Mouse (Mus musculus): ENCODE measurements around the gene Cdipt. TPM values are rescaled to one million over a fixed set of nuclear protein-coding genes. Genes with fewer than 3 reads are reported as not detected.
A peak's percentile ranks its signal among the peaks of the same experiment; 100 is the strongest.

Cdipt gene
- polyA plus RNA-seq, 1 experiment from 2014 or later, result 89.1 TPM

- no peak overlapping the region for H3K4me3 ChIP-seq (ENCODE audit: low read length)
- 36% methylated on average over 15 of the region's 15 CpGs for WGBS
- H3K4me2 ChIP-seq (replicated peaks; ENCODE audit: low read depth, low read length), result peak overlapping the region; percentile 17; the same call in 1 of the 2 replicates
- peak overlapping the region; percentile 61 for H3K9ac ChIP-seq (ENCODE audit: low read depth, low read length)
- no peaks in the 10 kb centered on the region for H3K9me3 ChIP-seq (ENCODE audit: control insufficient read depth, low read length)
- H3K4me1 ChIP-seq (ENCODE audit: control insufficient read depth, insufficient read depth, low read length), result peaks cover 70% of the 10 kb centered on the region
- peaks cover 27% of the 10 kb centered on the region for H3K36me3 ChIP-seq (ENCODE audit: control insufficient read depth, insufficient read depth, low read length)
- peak overlapping the region; percentile 82; the same call in 1 of the 2 replicates for H3K27ac ChIP-seq (ENCODE audit: low read depth, low read length)
- H3K27me3 ChIP-seq (ENCODE audit: control insufficient read depth, insufficient read depth, low read length), result no peaks in the 10 kb centered on the region
- ATAC-seq (ENCODE audit: low FRiP score, low TSS enrichment), result no peak
Measured at GRCm38 (mm10) chr7:127018416-127019305, 42.9 kb downstream of the Cdipt start.

- Histone ChIP-seq H3K9ac (ENCODE audit: low read depth, low read length) (peak overlapping the region; percentile 61), H3K4me1 (ENCODE audit: control insufficient read depth, insufficient read depth, low read length) (peaks cover 74% of the 10 kb centered on the region), H3K9me3 (ENCODE audit: control insufficient read depth, low read length) (no peaks in the 10 kb centered on the region), H3K27ac (ENCODE audit: low read depth, low read length) (no peak overlapping the region), H3K4me3 (ENCODE audit: low read length) (peak overlapping the region; percentile 53; the same call in 1 of the 2 replicates), H3K27me3 (ENCODE audit: control insufficient read depth, insufficient read depth, low read length) (no peaks in the 10 kb centered on the region), H3K36me3 (ENCODE audit: control insufficient read depth, insufficient read depth, low read length) (peaks cover 35% of the 10 kb centered on the region), H3K4me2 (replicated peaks; ENCODE audit: low read depth, low read length) (peak overlapping the region; percentile 86)
- 80% methylated on average over 14 of the region's 14 CpGs for WGBS
- no peak for ATAC-seq (ENCODE audit: low FRiP score, low TSS enrichment)
Measured at GRCm38 (mm10) chr7:127019306-127019960, 43.7 kb downstream of the Cdipt start.

- peak overlapping the region; percentile 61 for H3K9ac ChIP-seq (ENCODE audit: low read depth, low read length)
- no peak for ATAC-seq (ENCODE audit: low FRiP score, low TSS enrichment)
- peak overlapping the region; percentile 77; the same call in 1 of the 2 replicates for H3K27ac ChIP-seq (ENCODE audit: low read depth, low read length)
- H3K4me1 ChIP-seq (ENCODE audit: control insufficient read depth, insufficient read depth, low read length), result peaks cover 72% of the 10 kb centered on the region
- whole genome bisulfite sequencing, result 61% methylated on average over 3 of the region's 3 CpGs
- no peaks in the 10 kb centered on the region for H3K27me3 ChIP-seq (ENCODE audit: control insufficient read depth, insufficient read depth, low read length)
- H3K9me3 ChIP-seq (ENCODE audit: control insufficient read depth, low read length), result no peaks in the 10 kb centered on the region
- H3K36me3 ChIP-seq (ENCODE audit: control insufficient read depth, insufficient read depth, low read length), result peaks cover 38% of the 10 kb centered on the region
- peak overlapping the region; percentile 53 for H3K4me3 ChIP-seq (ENCODE audit: low read length)
- H3K4me2 ChIP-seq (replicated peaks; ENCODE audit: low read depth, low read length), result peak overlapping the region; percentile 86
Measured at GRCm38 (mm10) chr7:127020031-127020430, 44.3 kb downstream of the Cdipt start.

GRCm38 (mm10) chr7:127020491-127020890, 44.8 kb downstream of the Cdipt start:
- Histone ChIP-seq H3K4me1 (ENCODE audit: control insufficient read depth, insufficient read depth, low read length) (peaks cover 68% of the 10 kb centered on the region), H3K4me2 (replicated peaks; ENCODE audit: low read depth, low read length) (peak overlapping the region; percentile 86)

GRCm38 (mm10) chr7:127020901-127021562, 45.3 kb downstream of the Cdipt start, which contains the start of the genes Gm42742 and Prrt2:
Gm42742 (minus strand) TSS chr7:127021097.
Prrt2 (minus strand) TSS chr7:127021211.
- Histone ChIP-seq H3K4me2 (replicated peaks; ENCODE audit: low read depth, low read length) (peak within 1 kb of the TSS; percentile 86), H3K9ac (ENCODE audit: low read depth, low read length) (peak within 1 kb of the TSS; percentile 61), H3K27ac (ENCODE audit: low read depth, low read length) (peak within 1 kb of the TSS; percentile 77; the same call in 1 of the 2 replicates), H3K27me3 (ENCODE audit: control insufficient read depth, insufficient read depth, low read length) (no peaks in the 10 kb centered on the region), H3K9me3 (ENCODE audit: control insufficient read depth, low read length) (no peaks in the 10 kb centered on the region), H3K4me3 (ENCODE audit: low read length) (peak within 1 kb of the TSS; percentile 53), H3K4me1 (ENCODE audit: control insufficient read depth, insufficient read depth, low read length) (peaks cover 63% of the 10 kb centered on the region), H3K36me3 (ENCODE audit: control insufficient read depth, insufficient read depth, low read length) (peaks cover 32% of the 10 kb centered on the region)
- peak; percentile 8; the same call in 1 of the 2 replicates for ATAC-seq (ENCODE audit: low FRiP score, low TSS enrichment)
- WGBS, result under 1% methylated on average over 37 of the region's 37 CpGs

More at GRCm38 (mm10) chr7:127020491-127020890, 44.8 kb downstream of the Cdipt start:
- Histone ChIP-seq H3K9ac (ENCODE audit: low read depth, low read length) (peak overlapping the region; percentile 61), H3K36me3 (ENCODE audit: control insufficient read depth, insufficient read depth, low read length) (peaks cover 33% of the 10 kb centered on the region), H3K9me3 (ENCODE audit: control insufficient read depth, low read length) (no peaks in the 10 kb centered on the region), H3K4me3 (ENCODE audit: low read length) (peak overlapping the region; percentile 53), H3K27ac (ENCODE audit: low read depth, low read length) (peak overlapping the region; percentile 77; the same call in 1 of the 2 replicates), H3K27me3 (ENCODE audit: control insufficient read depth, insufficient read depth, low read length) (no peaks in the 10 kb centered on the region)
- ATAC-seq (ENCODE audit: low FRiP score, low TSS enrichment), result no peak
- 39% methylated on average over 5 of the region's 5 CpGs for WGBS

- Histone ChIP-seq H3K27ac (ENCODE audit: low read depth, low read length) (peak overlapping the region; percentile 77; the same call in 1 of the 2 replicates), H3K36me3 (ENCODE audit: control insufficient read depth, insufficient read depth, low read length) (peaks cover 32% of the 10 kb centered on the region), H3K27me3 (ENCODE audit: control insufficient read depth, insufficient read depth, low read length) (no peaks in the 10 kb centered on the region), H3K9ac (ENCODE audit: low read depth, low read length) (peak overlapping the region; percentile 61; the same call in 1 of the 2 replicates), H3K9me3 (ENCODE audit: control insufficient read depth, low read length) (no peaks in the 10 kb centered on the region), H3K4me1 (ENCODE audit: control insufficient read depth, insufficient read depth, low read length) (peaks cover 63% of the 10 kb centered on the region), H3K4me2 (replicated peaks; ENCODE audit: low read depth, low read length) (peak overlapping the region; percentile 86), H3K4me3 (ENCODE audit: low read length) (peak overlapping the region; percentile 53)
- 40% methylated on average over 5 of the region's 5 CpGs for WGBS
- no peak for ATAC-seq (ENCODE audit: low FRiP score, low TSS enrichment)
Measured at GRCm38 (mm10) chr7:127021563-127022527, 46.1 kb downstream of the Cdipt start.

GRCm38 (mm10) chr7:127022528-127023271, 47.0 kb downstream of the Cdipt start:
- Histone ChIP-seq H3K27ac (ENCODE audit: low read depth, low read length) (no peak overlapping the region), H3K9me3 (ENCODE audit: control insufficient read depth, low read length) (no peaks in the 10 kb centered on the region), H3K4me1 (ENCODE audit: control insufficient read depth, insufficient read depth, low read length) (peaks cover 60% of the 10 kb centered on the region), H3K9ac (ENCODE audit: low read depth, low read length) (peak overlapping the region; percentile 96; the same call in 1 of the 2 replicates), H3K27me3 (ENCODE audit: control insufficient read depth, insufficient read depth, low read length) (no peaks in the 10 kb centered on the region), H3K36me3 (ENCODE audit: control insufficient read depth, insufficient read depth, low read length) (peaks cover 32% of the 10 kb centered on the region), H3K4me2 (replicated peaks; ENCODE audit: low read depth, low read length) (peak overlapping the region; percentile 11; the same call in 1 of the 2 replicates), H3K4me3 (ENCODE audit: low read length) (no peak overlapping the region)
- no peak for ATAC-seq (ENCODE audit: low FRiP score, low TSS enrichment)
- WGBS, result 88% methylated on average over 7 of the region's 7 CpGs
